ENCODE assay signal across 21 mouse cellular contexts in the genomic region with DNA sequence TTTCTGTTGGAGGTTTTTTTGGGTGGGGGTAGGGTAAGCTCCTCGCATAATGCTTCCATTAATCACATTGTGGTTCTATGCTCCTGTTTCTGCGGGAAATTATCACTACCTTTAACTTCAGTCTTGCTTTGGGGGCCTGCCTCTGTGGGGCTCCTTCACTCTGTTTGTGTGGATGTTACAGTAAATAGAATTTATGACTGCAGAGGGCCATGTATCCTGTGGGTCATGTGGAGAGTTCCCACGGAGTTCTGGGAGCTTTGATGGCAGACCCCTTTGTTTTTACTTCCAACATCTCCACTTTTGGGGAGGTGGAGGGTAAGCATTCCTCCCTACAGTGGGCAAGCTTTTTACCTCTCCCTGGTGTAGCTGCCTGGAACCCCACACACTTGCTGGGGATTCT.
A peak's percentile ranks its signal among the peaks of the same experiment; 100 is the strongest.
DNase-seq lines count a peak whose midpoint lies in the region; ATAC-seq and TF ChIP-seq lines count a peak whose summit lies in the region.
"Had no signal": no experiment of that assay in that cellular context is flagged by ENCODE, and none has a peak within 500 bp of the region (broad histone marks: within the 10 kb centered on the region; RNA-seq: fewer than 3 reads in every experiment).

No protein-coding gene starts in this region.

- 16% methylated on average over 3 of the region's 3 CpGs for WGBS in forebrain, embryonic 12.5 days
- 23% methylated on average over 3 of the region's 3 CpGs for WGBS in forebrain, embryonic 16.5 days
- WGBS in kidney, postnatal 0 days = 27% methylated on average over 3 of the region's 3 CpGs
- 18% methylated on average over 3 of the region's 3 CpGs for WGBS in embryonic facial prominence, embryonic 10.5 days
- 4% methylated on average over 3 of the region's 3 CpGs for WGBS in neural tube, embryonic 11.5 days

- no peaks in the 10 kb centered on the region for H3K27me3 ChIP-seq in forebrain, embryonic 12.5 days
- H3K27me3 ChIP-seq in forebrain, embryonic 16.5 days (replicated peaks; ENCODE audit: control insufficient read depth, insufficient read depth, low read length) = no peaks in the 10 kb centered on the region
- H3K27me3 ChIP-seq in kidney, postnatal 0 days (ENCODE audit: insufficient read depth, low read length) = no peaks in the 10 kb centered on the region
- no peaks in the 10 kb centered on the region for H3K27me3 ChIP-seq in embryonic facial prominence, embryonic 10.5 days (replicated peaks; ENCODE audit: low read depth, poor library complexity, severe bottlenecking)
- H3K27me3 ChIP-seq in neural tube, embryonic 11.5 days (ENCODE audit: control insufficient read depth, insufficient read depth, low read length) = no peaks in the 10 kb centered on the region
- H3K27me3 ChIP-seq: CH12.LX; embryonic facial prominence, embryonic 15.5 days; heart, embryonic 15.5 days; liver, embryonic 12.5 days; lung, embryonic 15.5 days had no signal

- H3K4me1 ChIP-seq in forebrain, embryonic 12.5 days = peaks cover 23% of the 10 kb centered on the region
- H3K4me1 ChIP-seq in forebrain, embryonic 16.5 days (replicated peaks; ENCODE audit: control insufficient read depth, insufficient read depth, low read length) = 0 out of 2 replicates have a peak, but pooled peaks cover 7% of the 10 kb centered on the region
- H3K4me1 ChIP-seq in kidney, postnatal 0 days (replicated peaks; ENCODE audit: insufficient read depth, low read length) = no peaks in the 10 kb centered on the region
- H3K4me1 ChIP-seq in embryonic facial prominence, embryonic 10.5 days = peaks cover 22% of the 10 kb centered on the region
- H3K4me1 ChIP-seq in neural tube, embryonic 11.5 days (ENCODE audit: control insufficient read depth, insufficient read depth, low read length) = peaks cover 8% of the 10 kb centered on the region; the same call in 1 of the 2 replicates
- H3K4me1 ChIP-seq: heart, embryonic 15.5 days; liver, embryonic 12.5 days; lung, embryonic 15.5 days had no signal

- no peaks in the 10 kb centered on the region for H3K36me3 ChIP-seq in forebrain, embryonic 12.5 days (replicated peaks)
- H3K36me3 ChIP-seq in forebrain, embryonic 16.5 days (ENCODE audit: control insufficient read depth, insufficient read depth) = no peaks in the 10 kb centered on the region
- no peaks in the 10 kb centered on the region for H3K36me3 ChIP-seq in kidney, postnatal 0 days (ENCODE audit: insufficient read depth, low read length)
- no peaks in the 10 kb centered on the region for H3K36me3 ChIP-seq in embryonic facial prominence, embryonic 10.5 days (replicated peaks)
- H3K36me3 ChIP-seq in neural tube, embryonic 11.5 days (ENCODE audit: control insufficient read depth, insufficient read depth, low read length) = no peaks in the 10 kb centered on the region
- H3K36me3 ChIP-seq: embryonic facial prominence, embryonic 15.5 days; heart, embryonic 15.5 days; liver, embryonic 12.5 days; lung, embryonic 15.5 days had no signal

- ATAC-seq in forebrain, embryonic 12.5 days (ENCODE audit: low FRiP score) = no peak
- no peak for ATAC-seq in forebrain, embryonic 16.5 days
- no peak for ATAC-seq in kidney, postnatal 0 days (replicated peaks; ENCODE audit: low FRiP score, low read depth)
- peak; percentile 87 for ATAC-seq in neural tube, embryonic 11.5 days (ENCODE audit: insufficient read depth, low FRiP score, low TSS enrichment)
- ATAC-seq: liver, embryonic 12.5 days had no signal

- TF ChIP-seq CTCF in kidney, postnatal 0 days (IDR thresholded peaks at IDR 0.05; ENCODE audit: low read depth) = no peak

- peak overlapping the region; percentile 57 for H3K27ac ChIP-seq in forebrain, embryonic 12.5 days
- H3K27ac ChIP-seq in forebrain, embryonic 16.5 days (ENCODE audit: low read length) = no peak overlapping the region
- H3K27ac ChIP-seq in kidney, postnatal 0 days = no peak overlapping the region
- peak overlapping the region; percentile 73 for H3K27ac ChIP-seq in embryonic facial prominence, embryonic 10.5 days (replicated peaks)
- H3K27ac ChIP-seq in neural tube, embryonic 11.5 days (ENCODE audit: low read depth, low read length) = peak overlapping the region; percentile 24; the same call in 1 of the 2 replicates
- H3K27ac ChIP-seq: embryonic facial prominence, embryonic 15.5 days; heart, embryonic 15.5 days; liver, embryonic 12.5 days; lung, embryonic 15.5 days had no signal

- H3K4me2 ChIP-seq in forebrain, embryonic 12.5 days = no peak overlapping the region
- H3K4me2 ChIP-seq in forebrain, embryonic 16.5 days (ENCODE audit: low read length) = no peak overlapping the region
- no peak overlapping the region for H3K4me2 ChIP-seq in kidney, postnatal 0 days (ENCODE audit: low read length)
- H3K4me2 ChIP-seq in neural tube, embryonic 11.5 days (ENCODE audit: low read depth) = no peak overlapping the region; the same call in 1 of the 2 replicates
- H3K4me2 ChIP-seq: embryonic facial prominence, embryonic 15.5 days; heart, embryonic 15.5 days; liver, embryonic 12.5 days; lung, embryonic 15.5 days had no signal

- H3K9ac ChIP-seq in forebrain, embryonic 12.5 days = no peak overlapping the region
- H3K9ac ChIP-seq in forebrain, embryonic 16.5 days (replicated peaks; ENCODE audit: low read depth, low read length) = no peak overlapping the region
- H3K9ac ChIP-seq in kidney, postnatal 0 days (ENCODE audit: low read depth, low read length) = no peak overlapping the region
- no peak overlapping the region for H3K9ac ChIP-seq in neural tube, embryonic 11.5 days (ENCODE audit: low read length)
- H3K9ac ChIP-seq: embryonic facial prominence, embryonic 15.5 days; heart, embryonic 15.5 days; liver, embryonic 12.5 days; lung, embryonic 15.5 days had no signal

- DNase-seq in kidney, postnatal 0 days (ENCODE audit: low spot score) = peak; percentile 59
- no peak for DNase-seq in kidney, adult 9 months
- DNase-seq in embryonic facial prominence, embryonic 10.5 days (ENCODE audit: low spot score) = peak; percentile 20
- peak; percentile 53 for DNase-seq in neural tube, embryonic 11.5 days (ENCODE audit: low spot score)
- no peak for DNase-seq in layer of hippocampus, adult 9-11 months
- DNase-seq in thymus, postnatal 25 days = no peak
- DNase-seq: adrenal gland, adult 2 months; cerebellum, postnatal 10 days; gastrocnemius, postnatal 10 days; heart, adult 18-20 months; kidney, adult 11 months; left cerebral cortex, postnatal 4 days; spleen, adult 18-20 months; thymus, adult 2 months had no signal

- H3K4me3 ChIP-seq in forebrain, embryonic 12.5 days (replicated peaks) = no peak overlapping the region
- no peak overlapping the region for H3K4me3 ChIP-seq in forebrain, embryonic 16.5 days (replicated peaks; ENCODE audit: low read length)
- no peak overlapping the region for H3K4me3 ChIP-seq in kidney, postnatal 0 days (replicated peaks; ENCODE audit: low read depth, low read length)
- no peak overlapping the region for H3K4me3 ChIP-seq in embryonic facial prominence, embryonic 10.5 days
- no peak overlapping the region for H3K4me3 ChIP-seq in neural tube, embryonic 11.5 days (ENCODE audit: low read depth, low read length)
- H3K4me3 ChIP-seq: embryonic facial prominence, embryonic 15.5 days; heart, embryonic 15.5 days; liver, embryonic 12.5 days; lung, embryonic 15.5 days had no signal

- no peaks in the 10 kb centered on the region for H3K9me3 ChIP-seq in forebrain, embryonic 12.5 days
- no peaks in the 10 kb centered on the region for H3K9me3 ChIP-seq in forebrain, embryonic 16.5 days (ENCODE audit: control insufficient read depth, low read length)
- H3K9me3 ChIP-seq in kidney, postnatal 0 days (replicated peaks; ENCODE audit: low read length) = no peaks in the 10 kb centered on the region
- H3K9me3 ChIP-seq in embryonic facial prominence, embryonic 10.5 days = no peaks in the 10 kb centered on the region
- H3K9me3 ChIP-seq in neural tube, embryonic 11.5 days (ENCODE audit: control insufficient read depth, low read length) = no peaks in the 10 kb centered on the region
- H3K9me3 ChIP-seq: embryonic facial prominence, embryonic 15.5 days; heart, embryonic 15.5 days; liver, embryonic 12.5 days; lung, embryonic 15.5 days had no signal

Comparison
In these comparisons a context has a peak if more than half of its experiments do, and no peak if none do; other contexts are left out.
1. H3K27ac ChIP-seq: peak in forebrain, embryonic 12.5 days (single experiment), embryonic facial prominence, embryonic 10.5 days (single experiment) and neural tube, embryonic 11.5 days (single experiment); none in forebrain, embryonic 16.5 days (single experiment) and kidney, postnatal 0 days (single experiment).
2. DNase-seq: peak in kidney, postnatal 0 days (single experiment), embryonic facial prominence, embryonic 10.5 days (single experiment) and neural tube, embryonic 11.5 days (single experiment); none in kidney, adult 9 months (single experiment), layer of hippocampus, adult 9-11 months (single experiment) and thymus, postnatal 25 days (single experiment).